Mouse (Mus musculus) layer of hippocampus, adult 9-11 months (tissue): ENCODE measurements at regions not wholly inside any gene's neighbourhood (a gene's known extent, or its start where the extent isn't known, plus 50 kb on each side); places are given as distances from the start of the nearest gene placed in this dataset.

ENCODE experiments used
- DNase-seq: peaks from one replicate; pipeline ENCODE4 v3.0.0; 2022

DNA sequence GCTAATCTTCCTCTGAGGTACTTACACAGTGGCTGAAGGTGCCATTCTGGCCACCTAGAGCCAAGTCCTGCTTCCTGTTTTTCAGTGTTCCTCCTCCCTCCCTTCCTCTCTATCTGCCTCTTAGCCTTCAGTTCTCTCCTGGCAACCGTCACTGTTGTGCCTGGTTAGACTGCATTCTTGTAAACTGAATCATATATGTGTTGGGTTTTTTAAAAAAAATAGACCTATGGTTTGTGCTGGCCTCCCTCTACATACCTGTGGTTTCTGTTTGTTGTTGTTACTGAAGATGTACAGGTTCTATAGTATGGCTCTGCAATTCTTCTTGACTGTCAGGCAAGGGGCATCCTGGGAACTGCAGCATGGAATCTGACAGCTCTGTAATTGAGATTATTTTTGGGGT, 112.5 kb upstream of the Lhx5 start:
- no peak for DNase-seq

DNA sequence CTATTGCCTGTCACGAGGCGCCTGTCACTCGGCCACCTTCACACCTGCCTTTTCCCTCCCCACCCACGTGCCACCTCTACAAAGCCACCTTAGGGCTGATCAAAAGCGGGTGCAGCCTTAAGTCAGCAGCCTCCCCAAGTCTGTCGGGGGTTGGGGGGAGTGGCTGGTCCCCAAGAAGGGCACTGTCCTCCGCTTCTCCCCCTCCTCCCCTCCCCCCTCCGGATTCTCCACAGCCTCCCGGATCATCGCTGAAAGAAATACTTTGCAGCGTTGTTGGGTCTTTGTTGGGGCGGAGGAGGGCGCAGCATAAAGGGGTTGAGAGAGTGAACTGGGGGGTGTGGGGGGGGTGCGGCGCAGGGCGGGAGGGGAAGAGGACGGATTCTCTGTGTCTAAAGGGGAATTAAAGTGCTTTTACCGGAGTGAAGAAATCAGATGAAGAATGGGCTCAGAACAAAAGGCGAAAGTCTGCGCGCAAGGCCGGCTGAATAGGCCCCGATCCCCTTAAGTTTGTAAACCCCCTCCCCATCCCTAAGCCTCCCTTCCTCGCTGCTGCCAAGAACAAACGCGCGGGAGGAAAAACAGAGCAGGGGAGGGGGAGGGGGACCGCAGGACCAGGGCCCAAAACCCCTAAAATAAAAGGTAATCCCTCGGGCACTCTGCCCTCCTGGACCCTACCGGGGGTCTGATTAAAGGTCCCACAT, 109.3 kb upstream of the Lhx5 start:
- DNase-seq: no peak

DNA sequence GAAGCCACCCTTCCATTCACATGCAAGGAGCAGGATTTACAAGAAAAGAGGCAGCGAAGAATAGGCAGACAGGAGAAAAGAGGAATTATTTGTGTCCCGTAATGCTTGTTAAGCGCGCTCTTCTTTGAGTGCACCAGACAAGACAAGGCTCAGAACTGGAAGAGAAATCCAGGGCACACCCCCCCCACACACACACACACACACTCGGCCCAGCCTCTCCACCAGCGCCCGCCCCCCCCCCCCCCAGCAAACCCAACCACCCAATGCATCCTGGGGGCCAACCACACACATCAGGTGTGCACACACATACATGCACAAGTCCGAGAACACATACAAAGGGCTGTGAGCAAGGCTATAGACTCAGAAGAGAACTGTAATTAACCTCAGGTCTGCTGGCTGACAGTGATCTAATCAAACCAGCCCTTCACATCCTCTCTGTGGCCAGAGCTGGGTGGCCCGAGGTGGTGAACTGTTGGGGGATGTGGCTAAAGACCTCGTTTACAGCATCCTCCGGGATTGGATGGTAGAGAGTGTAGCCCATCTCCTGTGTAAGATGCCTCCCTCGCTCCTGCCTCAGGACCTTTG, 108.7 kb upstream of the Lhx5 start:
- DNase-seq: no peak

DNA sequence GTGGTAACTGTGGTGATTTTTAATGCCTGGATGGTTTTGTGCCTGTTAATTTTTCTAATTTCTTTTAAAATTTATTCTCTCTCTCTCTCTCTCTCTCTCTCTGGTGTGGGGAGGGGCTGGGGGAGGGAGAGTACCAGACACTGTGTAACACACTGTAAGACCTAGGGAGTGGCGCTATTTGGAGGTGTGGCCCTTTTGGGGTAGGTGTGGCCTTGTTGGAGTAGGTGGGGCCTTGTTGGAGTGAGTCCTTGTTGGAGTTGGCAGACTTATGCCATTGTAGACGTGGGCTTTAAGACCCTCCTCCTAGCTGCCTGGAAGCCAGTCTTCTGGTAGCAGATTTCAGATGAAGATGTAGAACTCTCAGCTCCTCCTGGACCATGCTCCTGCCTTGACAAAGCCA, 107.4 kb upstream of the Lhx5 start:
- DNase-seq: no peak

DNA sequence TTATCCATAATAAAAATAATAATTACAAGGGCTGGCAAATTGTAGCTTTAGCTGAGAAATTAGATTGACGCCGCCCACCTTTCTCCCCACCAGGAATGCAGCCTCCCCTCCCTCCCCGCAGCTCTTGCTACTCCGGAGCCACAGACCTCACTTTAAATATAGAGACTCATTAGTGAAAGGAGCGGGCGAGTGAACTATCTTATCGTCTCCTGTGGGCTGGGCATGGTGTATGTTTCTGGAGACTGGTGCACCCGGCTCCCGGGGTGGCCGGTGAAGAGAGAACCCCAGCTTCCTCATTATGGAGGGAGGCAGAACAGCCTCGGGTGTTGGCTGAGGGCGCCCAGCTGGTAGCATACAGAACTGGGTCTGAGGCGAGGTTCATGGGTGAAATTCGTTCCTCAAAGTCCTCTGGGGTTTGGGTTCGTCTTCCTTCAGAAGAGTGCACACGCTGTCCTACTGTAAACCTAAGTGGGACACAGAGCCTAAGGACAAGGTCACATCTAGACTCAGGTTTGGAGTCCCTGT, 106.1 kb upstream of the Lhx5 start:
- no peak for DNase-seq

DNA sequence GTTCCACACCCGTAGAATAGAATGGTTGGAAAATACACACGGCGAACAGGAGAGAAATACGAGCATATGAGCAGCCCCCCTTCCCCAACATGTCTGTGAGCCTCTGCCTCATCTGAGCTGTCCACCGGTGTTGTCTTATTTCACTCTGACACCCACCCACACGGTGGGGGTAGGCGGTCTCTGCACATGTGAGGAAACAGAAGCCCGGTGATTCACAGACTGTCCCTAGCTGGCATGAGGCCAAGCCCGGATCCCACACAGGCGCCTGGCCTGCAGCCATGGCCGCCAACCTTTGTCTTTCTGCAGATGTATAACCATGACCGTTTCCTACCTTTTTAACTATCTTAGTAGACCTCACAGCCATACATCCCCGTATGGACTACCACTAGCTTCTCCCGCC, 99.5 kb upstream of the Lhx5 start:
- DNase-seq: peak; percentile 17

DNA sequence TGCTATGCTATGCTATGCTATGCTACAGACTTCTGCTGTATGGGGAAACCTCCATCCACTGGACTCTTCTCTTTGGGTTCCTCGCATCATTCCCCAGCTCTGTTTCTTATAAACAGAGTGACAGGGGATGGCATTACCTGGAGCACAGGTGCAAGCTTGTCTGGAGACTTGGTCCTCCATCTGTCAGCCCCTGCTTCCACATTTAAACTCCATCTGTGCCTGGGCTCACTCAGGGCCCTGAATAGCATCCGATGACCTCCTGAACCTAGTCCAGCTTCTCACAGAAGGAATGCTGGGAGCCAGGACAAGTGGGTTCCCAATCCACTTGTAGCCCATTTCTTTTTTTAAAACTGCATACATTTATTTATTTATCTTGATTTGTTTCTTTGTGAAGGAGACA, 92.3 kb upstream of the Lhx5 start:
- DNase-seq: no peak

DNA sequence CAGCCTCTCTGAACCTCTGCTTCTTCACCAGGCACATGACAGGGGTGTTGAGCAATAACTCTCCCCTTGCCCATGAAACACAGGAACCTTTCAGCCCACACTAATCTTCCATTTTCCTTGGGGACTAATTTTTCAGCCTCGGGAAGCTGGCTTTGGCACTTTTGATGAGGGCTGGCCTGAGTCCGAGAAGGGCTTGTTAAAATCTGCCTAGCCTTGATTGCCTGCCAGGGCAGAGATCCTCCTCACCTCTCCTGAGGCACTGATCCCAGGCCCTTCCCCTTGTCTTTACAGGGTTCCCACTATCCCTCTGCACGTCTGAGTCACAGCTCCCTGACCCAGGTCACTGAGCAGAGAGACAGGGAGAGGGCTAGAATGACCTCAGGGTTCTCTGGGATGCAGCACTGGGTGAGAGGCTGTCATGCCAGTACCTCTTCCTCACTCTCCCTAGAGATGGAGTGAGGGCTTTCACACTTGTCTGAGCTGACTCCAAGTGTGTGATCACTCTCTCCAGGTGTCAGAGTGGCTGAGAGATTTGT, 90.7 kb upstream of the Lhx5 start:
- DNase-seq: no peak

DNA sequence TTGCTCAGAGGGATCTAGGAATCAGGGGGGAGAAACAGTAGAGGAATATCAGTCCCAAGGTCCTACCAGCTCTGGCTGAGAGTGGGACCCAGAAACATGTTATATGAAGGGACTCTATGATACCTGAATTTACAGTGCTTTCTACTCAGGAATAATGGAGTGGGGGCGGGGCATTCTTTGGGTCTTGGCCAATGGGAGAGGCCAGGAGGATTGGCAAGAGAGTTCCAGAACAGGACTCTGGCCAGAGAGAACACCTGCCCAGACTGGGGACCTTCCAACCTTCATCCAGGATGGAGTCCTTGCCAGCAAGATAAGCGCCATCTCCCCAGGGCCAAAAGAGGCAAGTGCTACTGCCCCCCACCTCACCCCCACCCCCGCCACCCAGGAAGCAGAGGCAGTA, 81.0 kb upstream of the Lhx5 start:
- DNase-seq: no peak

DNA sequence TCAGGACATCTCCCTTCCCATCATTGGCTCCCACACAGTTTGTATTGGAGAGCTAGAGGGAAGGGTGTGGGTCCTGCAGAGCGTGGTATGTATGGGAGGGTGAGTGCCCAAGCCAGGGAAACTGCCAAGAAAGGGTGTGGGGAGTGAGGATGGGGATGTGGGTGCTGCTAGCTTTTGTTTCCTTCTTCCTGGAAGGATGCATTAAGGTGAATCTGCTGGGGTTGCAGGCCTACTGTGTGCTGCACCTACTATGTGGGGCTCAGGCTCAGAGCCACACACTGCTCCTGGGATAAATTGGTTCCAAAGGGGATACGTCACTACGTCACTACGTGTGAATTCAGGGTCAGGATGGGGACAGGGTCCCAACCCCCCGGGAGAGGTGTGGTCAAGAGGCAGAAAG, 79.7 kb upstream of the Lhx5 start:
- no peak for DNase-seq

DNA sequence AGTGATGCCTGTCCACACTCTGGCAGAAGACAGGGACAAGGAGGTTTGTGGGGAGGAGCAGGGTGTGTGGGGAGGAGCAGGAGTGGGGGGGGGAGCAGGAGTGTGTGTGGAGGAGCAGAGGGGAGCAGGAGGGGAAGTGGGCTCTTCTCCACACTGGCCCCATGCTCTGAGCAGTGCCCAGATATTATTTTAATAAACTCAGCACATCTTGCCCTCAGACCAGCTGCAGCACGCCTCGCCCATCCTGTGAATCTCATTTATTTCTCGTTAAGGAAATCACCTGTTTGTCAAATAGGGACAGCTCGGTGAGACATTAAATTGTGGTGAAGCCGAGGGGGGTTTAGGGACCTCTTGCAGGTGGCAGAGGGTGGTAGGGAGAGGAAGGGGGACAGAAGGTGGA, 77.8 kb upstream of the Lhx5 start:
- no peak for DNase-seq

DNA sequence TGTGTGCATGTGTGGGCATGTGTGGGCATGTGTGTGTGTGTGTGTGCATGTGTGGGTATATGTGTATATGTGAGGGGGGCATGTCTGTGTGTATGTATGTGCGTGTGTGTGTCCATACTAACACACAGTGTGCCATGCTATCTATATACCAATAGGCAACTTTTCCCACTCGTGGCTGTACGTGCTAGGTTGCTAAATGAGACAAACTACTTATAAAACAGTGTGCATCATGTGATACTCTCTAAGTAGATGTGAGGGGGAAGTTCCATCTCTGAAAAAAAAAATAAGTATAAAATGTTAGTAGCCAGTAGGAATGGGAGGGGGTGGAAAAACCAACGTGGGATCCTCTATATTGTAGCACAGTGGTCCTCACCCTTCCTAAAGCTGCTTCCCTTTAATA, 74.5 kb upstream of the Lhx5 start:
- DNase-seq: no peak

DNA sequence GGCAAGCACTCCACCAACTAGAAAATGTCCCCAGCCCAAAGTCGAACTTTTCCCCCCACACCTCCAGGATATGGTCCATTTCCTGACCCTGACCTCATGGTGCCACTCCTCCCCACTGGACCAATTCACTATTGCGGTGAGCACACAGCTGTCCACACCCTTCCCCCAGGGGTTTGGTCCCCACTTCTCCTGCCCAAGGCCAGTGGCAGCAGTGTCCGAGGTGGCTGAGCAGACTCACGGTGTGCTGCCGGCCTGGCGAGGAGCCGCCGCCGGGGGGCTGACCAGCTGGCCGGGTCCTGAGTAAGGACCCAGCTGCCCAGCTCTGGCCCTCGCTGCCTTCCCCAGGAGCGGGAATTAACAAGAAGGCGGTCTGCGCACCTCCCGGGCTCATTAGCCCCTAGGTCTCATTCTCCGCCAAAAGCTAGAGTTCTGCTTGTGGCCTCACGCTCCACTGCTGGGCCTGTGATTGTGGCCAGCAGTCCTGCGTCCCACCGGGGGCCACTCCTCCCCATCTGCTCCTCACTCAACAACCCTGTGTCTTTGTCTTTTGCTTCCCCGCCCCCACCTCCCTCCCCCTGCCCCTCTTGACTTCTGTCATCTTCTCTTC, 73.3 kb upstream of the Lhx5 start:
- DNase-seq: no peak

DNA sequence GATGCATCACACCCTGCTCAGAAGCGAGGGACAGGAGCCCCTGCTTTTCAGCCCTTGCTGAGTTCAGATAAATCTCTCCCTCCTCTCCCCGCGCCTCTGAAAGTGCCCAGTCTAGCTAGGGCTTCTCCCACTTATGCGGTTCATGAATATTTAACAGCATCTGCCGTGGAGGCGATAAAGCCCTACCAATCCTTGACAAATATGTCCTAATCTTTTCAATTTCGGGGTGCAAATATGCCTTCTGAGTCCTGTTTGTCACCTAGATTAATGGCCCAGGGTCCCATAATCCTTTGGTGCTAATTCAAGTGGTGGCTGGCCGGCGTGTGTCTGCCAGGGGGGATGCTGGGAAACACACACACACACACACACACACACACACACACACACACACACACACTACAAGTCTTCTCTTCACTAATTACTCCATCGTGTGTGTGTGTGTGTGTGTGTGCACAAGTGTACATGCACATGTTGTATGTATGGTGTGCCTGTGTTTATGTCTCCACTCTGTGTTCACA, 65.5 kb upstream of the Lhx5 start:
- DNase-seq: peak; percentile 17

DNA sequence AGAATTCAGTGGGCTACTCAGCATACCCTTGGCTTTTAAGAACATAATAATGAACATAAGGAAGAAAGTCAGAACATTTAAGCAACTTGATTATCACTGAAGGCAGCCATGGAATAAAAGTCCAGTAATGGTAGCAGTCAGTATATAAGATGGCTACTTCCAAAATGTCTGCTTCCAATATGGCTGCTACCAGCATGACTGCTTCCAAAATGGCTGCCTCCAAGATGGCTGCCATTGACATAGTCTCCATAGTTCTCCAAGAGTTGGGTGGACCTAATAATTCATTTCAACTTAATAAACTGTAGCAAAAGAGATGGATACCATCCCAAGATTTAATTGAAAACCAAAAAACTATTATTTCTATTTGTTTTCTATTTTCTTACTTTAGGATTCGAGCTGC, 62.7 kb upstream of the Lhx5 start:
- no peak for DNase-seq

DNA sequence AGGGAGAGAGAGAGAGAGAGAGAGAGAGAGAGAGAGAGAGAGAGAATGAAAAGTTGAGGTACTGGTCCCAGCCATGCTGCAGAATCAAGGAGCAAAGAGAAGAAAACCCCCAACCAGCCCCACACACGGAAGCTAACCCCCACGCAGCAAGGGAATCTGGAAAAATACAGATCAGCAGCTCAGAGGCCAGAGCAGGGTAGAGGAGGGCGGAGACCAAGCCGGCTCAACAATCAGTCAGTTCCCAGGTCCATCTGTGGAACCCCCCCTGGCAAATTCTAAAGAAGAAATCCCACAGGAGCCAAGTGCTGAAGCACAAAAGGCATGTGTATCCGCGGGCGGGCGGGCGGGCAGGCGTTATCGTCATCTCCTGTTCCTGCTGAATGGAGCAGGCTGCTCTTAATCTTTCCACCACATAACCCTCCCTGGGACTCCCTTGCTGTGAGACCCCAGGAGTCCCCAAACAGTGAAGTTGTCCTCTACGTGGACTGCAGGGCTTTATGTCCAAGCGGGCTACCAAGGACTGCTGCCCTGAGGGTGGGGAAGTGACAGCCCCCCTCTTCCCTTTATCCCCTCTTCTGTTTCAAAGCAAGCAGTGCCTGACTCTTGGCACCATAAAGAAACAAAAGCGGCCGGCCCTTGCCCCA, 60.2 kb upstream of the Lhx5 start:
- no peak for DNase-seq

DNA sequence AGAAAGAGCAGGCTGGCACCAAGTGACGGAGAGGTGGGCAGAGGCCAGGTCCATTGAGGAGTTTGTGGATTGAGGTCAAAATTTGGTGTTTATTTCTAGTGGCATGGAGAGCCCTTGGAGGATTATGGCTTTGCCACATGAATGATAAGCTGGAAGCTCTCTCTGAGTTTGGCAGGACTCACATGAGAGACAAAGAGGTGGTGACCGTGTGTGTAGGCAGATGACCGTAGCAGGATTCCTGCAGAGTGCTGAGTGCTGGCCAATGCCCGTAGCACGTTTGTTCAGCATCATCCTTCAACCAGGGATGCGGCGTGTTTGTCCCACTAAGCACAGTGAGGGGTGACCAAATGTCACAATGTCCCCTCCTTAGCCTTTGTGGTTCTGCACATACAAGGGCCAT, 58.1 kb upstream of the Lhx5 start:
- DNase-seq: no peak
